In genomic region chr13:53511366-53511765, GRCm38 (mm10) we compare ENCODE assay signal across 20 mouse cellular contexts. TPM values are rescaled to one million over a fixed set of nuclear protein-coding genes. Genes with fewer than 3 reads are reported as not detected.
"Had no signal": no experiment of that assay in that cellular context is flagged by ENCODE, and none has a peak within 500 bp of the region (broad histone marks: within the 10 kb centered on the region; RNA-seq: fewer than 3 reads in every experiment).

No protein-coding gene starts in this region.

- H3K9me3 ChIP-seq: neural tube, embryonic 15.5 days; stomach, embryonic 15.5 days had no signal

- H3K4me1 ChIP-seq: midbrain, embryonic 10.5 days; midbrain, embryonic 12.5 days; neural tube, embryonic 13.5 days; neural tube, embryonic 15.5 days; stomach, embryonic 15.5 days had no signal

- H3K27ac ChIP-seq: midbrain, embryonic 10.5 days; midbrain, embryonic 12.5 days; neural tube, embryonic 13.5 days; neural tube, embryonic 15.5 days; stomach, embryonic 15.5 days; stomach, postnatal 0 days had no signal

- H3K36me3 ChIP-seq: midbrain, embryonic 10.5 days; midbrain, embryonic 12.5 days; neural tube, embryonic 13.5 days; neural tube, embryonic 15.5 days; stomach, embryonic 15.5 days had no signal

- H3K27me3 ChIP-seq: neural tube, embryonic 13.5 days; neural tube, embryonic 15.5 days; stomach, embryonic 15.5 days had no signal

- ATAC-seq: midbrain, embryonic 16.5 days had no signal

- H3K9ac ChIP-seq: lung, embryonic 14.5 days; midbrain, embryonic 12.5 days; neural tube, embryonic 13.5 days; neural tube, embryonic 15.5 days; stomach, embryonic 15.5 days had no signal

- DNase-seq: lung, adult 18-20 months; lung, embryonic 14.5 days; lung, postnatal 10 days; lung, postnatal 4 days; midbrain, embryonic 14.5 days; right cerebral cortex, postnatal 14 days; thymus, adult 2 months; thymus, postnatal 25 days; thymus, postnatal 4 days had no signal

- H3K4me3 ChIP-seq: midbrain, embryonic 10.5 days; midbrain, embryonic 12.5 days; myocyte; neural tube, embryonic 13.5 days; neural tube, embryonic 15.5 days; stomach, embryonic 15.5 days had no signal

RNA-seq across cellular contexts. Expression of gene Msx2, which starts 38.5 kb away (rescaled TPM):
- total RNA-seq: megakaryocyte-erythroid progenitor cell, adult 5-6 weeks had no signal
- polyA plus RNA-seq: liver, embryonic 16.5 days; spleen, adult 2 months had no signal
